Mouse (Mus musculus): ENCODE data around the gene Abhd16b.
A peak's percentile ranks its signal among the peaks of the same experiment; 100 is the strongest.

Gene Abhd16b

GRCm38 (mm10) chr2:181493156-181493927, at the start of gene Abhd16b:
TSS of gene Abhd16b (plus strand) at chr2:181493206.
- no peak for DNase-seq (ENCODE audit: low spot score)

GRCm38 (mm10) chr2:181452181-181452580, 40.8 kb upstream of the Abhd16b start:
- DNase-seq (ENCODE audit: low spot score) = no peak

GRCm38 (mm10) chr2:181453274-181453673, 39.7 kb upstream of the Abhd16b start:
- DNase-seq (ENCODE audit: low spot score) = no peak

- DNase-seq (ENCODE audit: low spot score) = peak; percentile 49
These were observed 37.1 kb upstream of the Abhd16b start for GRCm38 (mm10) chr2:181455899-181456298.

GRCm38 (mm10) chr2:181457831-181458230, 35.2 kb upstream of the Abhd16b start:
- DNase-seq (ENCODE audit: low spot score) = no peak

GRCm38 (mm10) chr2:181458411-181459152, 34.4 kb upstream of the Abhd16b start:
- peak; percentile 67 for DNase-seq (ENCODE audit: low spot score)

- DNase-seq (ENCODE audit: low spot score) = peak; percentile 91
These were observed 33.8 kb upstream of the Abhd16b start, which contains the start of gene Zbtb46 for GRCm38 (mm10) chr2:181459153-181459672. TSS of gene Zbtb46 (minus strand) at chr2:181459426.

GRCm38 (mm10) chr2:181459673-181460621, 33.1 kb upstream of the Abhd16b start:
- DNase-seq (ENCODE audit: low spot score) = peak; percentile 88

- no peak for DNase-seq (ENCODE audit: low spot score)
These were observed 31.4 kb upstream of the Abhd16b start for GRCm38 (mm10) chr2:181461536-181462100.

GRCm38 (mm10) chr2:181462604-181463003, 30.4 kb upstream of the Abhd16b start:
- DNase-seq (ENCODE audit: low spot score) = no peak

- peak; percentile 90 for DNase-seq (ENCODE audit: low spot score)
These were observed 29.8 kb upstream of the Abhd16b start for GRCm38 (mm10) chr2:181463008-181463738.

- no peak for DNase-seq (ENCODE audit: low spot score)
These were observed 27.6 kb upstream of the Abhd16b start for GRCm38 (mm10) chr2:181465423-181465822.

- no peak for DNase-seq (ENCODE audit: low spot score)
These were observed 22.7 kb upstream of the Abhd16b start for GRCm38 (mm10) chr2:181470285-181470684.

- DNase-seq (ENCODE audit: low spot score) = no peak
These were observed 21.8 kb upstream of the Abhd16b start for GRCm38 (mm10) chr2:181471246-181471645.

- no peak for DNase-seq (ENCODE audit: low spot score)
These were observed 20.7 kb upstream of the Abhd16b start for GRCm38 (mm10) chr2:181472256-181472827.

GRCm38 (mm10) chr2:181483120-181483519, 9.9 kb upstream of the Abhd16b start:
- no peak for DNase-seq (ENCODE audit: low spot score)

GRCm38 (mm10) chr2:181483562-181484318, 9.3 kb upstream of the Abhd16b start:
- peak; percentile 76 for DNase-seq (ENCODE audit: low spot score)

- no peak for DNase-seq (ENCODE audit: low spot score)
These were observed 8.4 kb upstream of the Abhd16b start for GRCm38 (mm10) chr2:181484456-181485233.

GRCm38 (mm10) chr2:181485741-181486140, 7.3 kb upstream of the Abhd16b start:
- DNase-seq (ENCODE audit: low spot score) = peak; percentile 60

Data from MN1 (cell line).